Mouse (Mus musculus) gastrocnemius, adult 2 months (tissue): ENCODE data around the gene Cend1. TPM values are rescaled to one million over a fixed set of nuclear protein-coding genes. Genes with fewer than 3 reads are reported as not detected.

ENCODE experiments used
- DNase-seq: peaks from one replicate; pipeline ENCODE4 v3.0.0; 2022
- H3K27ac ChIP-seq: fragments of 200-600 bp; 2 replicates; pipeline ENCODE4 v1.8.1; 2022; ENCODE audit warnings: mild to moderate bottlenecking
- H3K4me3 ChIP-seq: fragments of 200-600 bp; 2 replicates; pipeline ENCODE4 v1.8.1; 2022; ENCODE audit warnings: mild to moderate bottlenecking, moderate library complexity
- CTCF ChIP-seq: fragments of 200-600 bp; IDR thresholded peaks from 2 replicates; pipeline ENCODE4 v1.8.1; 2022; ENCODE audit warnings: antibody characterized with exemption, mild to moderate bottlenecking, moderate library complexity
- intact Hi-C: fragments of 180-260 bp; cut with DNase I; formaldehyde crosslinking; loops from one replicate; pipeline ENCODE4 v1.15.1; 2025
- total RNA-seq, 2 experiments: library from RNA; stranded (reverse); gene quantifications; 2 replicates each; pipeline ENCODE4 v1.2.3; 2021

Gene Cend1
- total RNA-seq, 2 experiments from 2014 or later = 0.28 to 0.31 TPM

GRCm38 (mm10) chr7:141388487-141389109 lies 40.7 kb downstream of the Cend1 start:
- intact Hi-C loops = no loop called here
- DNase-seq = no peak
- no peak overlapping the region for H3K4me3 ChIP-seq
- no peak overlapping the region for H3K27ac ChIP-seq
- TF ChIP-seq CTCF = no peak

GRCm38 (mm10) chr7:141387807-141388486 lies 41.3 kb downstream of the Cend1 start:
- intact Hi-C loops = no loop called here
- H3K27ac ChIP-seq = no peak overlapping the region
- TF ChIP-seq CTCF = no peak
- DNase-seq = no peak
- H3K4me3 ChIP-seq = no peak overlapping the region

- intact Hi-C loops = no loop called here
- Histone ChIP-seq H3K4me3 (no peak overlapping the region), H3K27ac (no peak overlapping the region)
- DNase-seq = no peak
- no peak for TF ChIP-seq CTCF
Observed at GRCm38 (mm10) chr7:141381068-141381835, 48.0 kb downstream of the Cend1 start.

GRCm38 (mm10) chr7:141379584-141379983 lies 49.7 kb downstream of the Cend1 start:
- intact Hi-C loops = no loop called here
- Histone ChIP-seq H3K4me3 (no peak overlapping the region), H3K27ac (no peak overlapping the region)
- DNase-seq = no peak
- TF ChIP-seq CTCF = no peak

Other genes starting within 250 kb of the Cend1 start
- gene Hras, start 235.5 kb downstream of the Cend1 start, total RNA-seq = 100 to 1,000 TPM; 117 to 119 TPM
- gene Lrrc56, start 235.3 kb downstream of the Cend1 start, total RNA-seq = 1 to 10 TPM; 1.7 to 2.1 TPM
- not detected for gene Lmntd2, start 215.4 kb downstream of the Cend1 start, total RNA-seq
- gene Rassf7, start 213.6 kb downstream of the Cend1 start, total RNA-seq = under 1 TPM in 1 of 2 experiments, not detected in 1; 0.28 TPM
- 10 to 100 TPM; 22.4 to 28.1 TPM for gene Phrf1, start 200.7 kb downstream of the Cend1 start, total RNA-seq
- gene Irf7, start 163.0 kb downstream of the Cend1 start, total RNA-seq = 1 to 10 TPM; 1.1 TPM
- not detected for gene Cdhr5, start 152.7 kb downstream of the Cend1 start, total RNA-seq
- not detected for gene Sct, start 150.4 kb downstream of the Cend1 start, total RNA-seq
- gene Drd4, start 137.5 kb downstream of the Cend1 start, total RNA-seq = not detected
- 10 to 100 TPM; 13.3 to 14.0 TPM for gene Deaf1, start 101.8 kb downstream of the Cend1 start, total RNA-seq
- gene Tmem80, start 101.8 kb downstream of the Cend1 start, total RNA-seq = 10 to 100 TPM; 11.5 to 16.9 TPM
- gene Eps8l2, start 90.6 kb downstream of the Cend1 start, total RNA-seq = 1 to 10 TPM; 2.6 to 3.1 TPM
- gene Taldo1, start 37.3 kb downstream of the Cend1 start, total RNA-seq = 10 to 100 TPM; 77.5 to 88.3 TPM
- gene Gatd1, start 15.4 kb downstream of the Cend1 start, total RNA-seq = 1 to 10 TPM; 5.5 to 8.3 TPM
- 10 to 100 TPM; 18.6 to 26.1 TPM for gene Slc25a22, start 8.4 kb upstream of the Cend1 start, total RNA-seq
- gene Pidd1, start 14.5 kb upstream of the Cend1 start, total RNA-seq = under 1 TPM; 0.08 to 0.20 TPM
- gene Rplp2, start 17.9 kb upstream of the Cend1 start, total RNA-seq = 100 to 1,000 TPM; 567 to 623 TPM
- 100 to 1,000 TPM; 345 to 348 TPM for gene Pnpla2, start 25.7 kb upstream of the Cend1 start, total RNA-seq
- gene Cracr2b, start 31.6 kb upstream of the Cend1 start, total RNA-seq = 1 to 10 TPM; 6.1 to 6.3 TPM
- 10 to 100 TPM; 83.2 to 90.2 TPM for gene Cd151, start 37.9 kb upstream of the Cend1 start, total RNA-seq
- gene Polr2l, start 45.6 kb upstream of the Cend1 start, total RNA-seq = 10 to 100 TPM; 55.5 to 58.8 TPM
- 1 to 10 TPM; 7.6 to 8.2 TPM for gene Tspan4, start 45.7 kb upstream of the Cend1 start, total RNA-seq
- gene Chid1, start 110.4 kb upstream of the Cend1 start, total RNA-seq = 10 to 100 TPM; 11.5 to 21.6 TPM
- gene Ap2a2, start 132.7 kb upstream of the Cend1 start, total RNA-seq = 10 to 100 TPM; 52.2 to 52.9 TPM
- not detected for gene Muc6, start 225.8 kb upstream of the Cend1 start, total RNA-seq